Comparison of ENCODE assay signal across 24 mouse cellular contexts in genomic region chr13:37332779-37333543, GRCm38 (mm10). TPM values are rescaled to one million over a fixed set of nuclear protein-coding genes. Genes with fewer than 3 reads are reported as not detected.
DNase-seq lines count a peak whose midpoint lies in the region; ATAC-seq and TF ChIP-seq lines count a peak whose summit lies in the region.
"Had no signal": no experiment of that assay in that cellular context is flagged by ENCODE, and none has a peak within 500 bp of the region (broad histone marks: within the 10 kb centered on the region; RNA-seq: fewer than 3 reads in every experiment).

No protein-coding gene starts in this region.

- H3K36me3 ChIP-seq in lung, embryonic 14.5 days (ENCODE audit: insufficient read depth), result no peaks in the 10 kb centered on the region
- no peaks in the 10 kb centered on the region for H3K36me3 ChIP-seq in lung, postnatal 0 days (ENCODE audit: insufficient read depth, low read length)
- H3K36me3 ChIP-seq: embryonic facial prominence, embryonic 15.5 days; heart, embryonic 13.5 days; hindbrain, embryonic 15.5 days; liver, embryonic 12.5 days; midbrain, embryonic 13.5 days; neural tube, embryonic 12.5 days had no signal

- peak; percentile 93 for TF ChIP-seq EP300 in lung, postnatal 0 days (IDR thresholded peaks at IDR 0.05)

- intact Hi-C loops in heart, postnatal 25 days (cut with DNase I), result no loop called here

- H3K27me3 ChIP-seq in lung, embryonic 14.5 days (ENCODE audit: insufficient read depth, low read length), result no peaks in the 10 kb centered on the region
- H3K27me3 ChIP-seq in lung, postnatal 0 days (replicated peaks; ENCODE audit: insufficient read depth, low read length), result no peaks in the 10 kb centered on the region
- H3K27me3 ChIP-seq: embryonic facial prominence, embryonic 15.5 days; heart, embryonic 13.5 days; hindbrain, embryonic 15.5 days; liver, embryonic 12.5 days; midbrain, embryonic 13.5 days; neural tube, embryonic 12.5 days had no signal

- H3K27ac ChIP-seq in lung, embryonic 14.5 days (ENCODE audit: low read depth), result peak overlapping the region; percentile 85
- H3K27ac ChIP-seq in lung, postnatal 0 days (ENCODE audit: low read length), result peak overlapping the region; percentile 75
- H3K27ac ChIP-seq: embryonic facial prominence, embryonic 15.5 days; gastrocnemius, adult 2 months; heart, embryonic 13.5 days; hindbrain, embryonic 15.5 days; liver, embryonic 12.5 days; midbrain, embryonic 13.5 days; neural tube, embryonic 12.5 days had no signal

- no peak overlapping the region for H3K4me3 ChIP-seq in lung, embryonic 14.5 days (ENCODE audit: low read depth, low read length)
- no peak overlapping the region for H3K4me3 ChIP-seq in lung, postnatal 0 days (ENCODE audit: low read depth, low read length)
- H3K4me3 ChIP-seq: embryonic facial prominence, embryonic 15.5 days; gastrocnemius, adult 2 months; heart, embryonic 13.5 days; hindbrain, embryonic 15.5 days; liver, embryonic 12.5 days; midbrain, embryonic 13.5 days; neural tube, embryonic 12.5 days had no signal

- peaks cover 10% of the 10 kb centered on the region; the same call in 1 of the 2 replicates for H3K4me1 ChIP-seq in lung, embryonic 14.5 days (ENCODE audit: insufficient read depth)
- H3K4me1 ChIP-seq in lung, postnatal 0 days (ENCODE audit: insufficient read depth, low read depth, low read length), result no peaks in the 10 kb centered on the region
- H3K4me1 ChIP-seq: embryonic facial prominence, embryonic 15.5 days; hindbrain, embryonic 15.5 days; liver, embryonic 12.5 days; midbrain, embryonic 13.5 days; neural tube, embryonic 12.5 days had no signal

- no peak for TF ChIP-seq CTCF in lung, embryonic 14.5 days (IDR thresholded peaks at IDR 0.05; ENCODE audit: low read depth)
- no peak for TF ChIP-seq CTCF in lung, postnatal 0 days (IDR thresholded peaks at IDR 0.05)

- H3K9ac ChIP-seq in lung, embryonic 14.5 days, result no peak overlapping the region
- no peak overlapping the region for H3K9ac ChIP-seq in lung, postnatal 0 days (replicated peaks; ENCODE audit: low read depth)
- H3K9ac ChIP-seq: embryonic facial prominence, embryonic 15.5 days; forebrain, postnatal 0 days; heart, embryonic 13.5 days; hindbrain, embryonic 15.5 days; liver, embryonic 12.5 days; midbrain, embryonic 13.5 days; neural tube, embryonic 12.5 days had no signal

- H3K4me2 ChIP-seq in lung, embryonic 14.5 days, result no peak overlapping the region
- no peak overlapping the region for H3K4me2 ChIP-seq in lung, postnatal 0 days (replicated peaks; ENCODE audit: low read depth, low read length)
- H3K4me2 ChIP-seq: embryonic facial prominence, embryonic 15.5 days; heart, embryonic 13.5 days; hindbrain, embryonic 15.5 days; liver, embryonic 12.5 days; midbrain, embryonic 13.5 days; neural tube, embryonic 12.5 days had no signal

- DNase-seq in heart, adult 8-10 months (ENCODE audit: low spot score), result peak; percentile 14
- DNase-seq in heart, postnatal 25 days (ENCODE audit: low spot score), result no peak
- peak; percentile 86 for DNase-seq in lung, embryonic 14.5 days
- DNase-seq in lung, postnatal 14 days, result no peak
- peak; percentile 92 for DNase-seq in lung, postnatal 0 days (ENCODE audit: low spot score)
- DNase-seq in T-cell, adult 2 months (ENCODE audit: low spot score), result no peak
- no peak for DNase-seq in Muller cell, postnatal 12 days (ENCODE audit: inconsistent ontology term)
- no peak for DNase-seq in embryo, embryonic 10 days (ENCODE audit: low spot score)
- DNase-seq: adrenal gland, adult 2 months; cerebellum, adult 11-12 months; cerebellum, postnatal 14 days; forebrain, postnatal 0 days; gastrocnemius, adult 2 months; heart, postnatal 4 days; kidney, adult 11 months; right cerebral cortex, adult 18-20 months; thymus, postnatal 36 days had no signal

- no peaks in the 10 kb centered on the region for H3K9me3 ChIP-seq in lung, embryonic 14.5 days (ENCODE audit: low read depth, low read length)
- H3K9me3 ChIP-seq in lung, postnatal 0 days (ENCODE audit: low read length), result no peaks in the 10 kb centered on the region
- H3K9me3 ChIP-seq: embryonic facial prominence, embryonic 15.5 days; heart, embryonic 13.5 days; hindbrain, embryonic 15.5 days; liver, embryonic 12.5 days; midbrain, embryonic 13.5 days; neural tube, embryonic 12.5 days had no signal

- peak; percentile 87 for ATAC-seq in lung, embryonic 14.5 days (ENCODE audit: insufficient read depth)
- ATAC-seq in lung, postnatal 0 days, result peak; percentile 87
- ATAC-seq: forebrain, postnatal 0 days; liver, embryonic 12.5 days; midbrain, embryonic 13.5 days had no signal

- WGBS in lung, embryonic 14.5 days, result 30% methylated on average over 4 of the region's 4 CpGs
- 51% methylated on average over 4 of the region's 4 CpGs for WGBS in lung, postnatal 0 days

RNA-seq across cellular contexts. Expression of gene Ly86, which starts 12.0 kb away (rescaled TPM):
- 1 to 10 TPM; 1.2 to 1.7 (median 1.4) TPM for total RNA-seq in heart, adult 8-10 months (2022)
- 1 to 10 TPM; 2.7 TPM for total RNA-seq in heart, postnatal 25 days (2021)
- 11.9 and 15.1 TPM in 2 replicates for polyA plus RNA-seq in lung, embryonic 14.5 days (2014; fragmentation: Nextera tagmentation; extraction: Ambion mirVana)
- 13.8 and 15.5 TPM in 2 replicates for polyA plus RNA-seq in lung, postnatal 0 days (2015; fragmentation: Nextera tagmentation; extraction: Ambion mirVana)
- total RNA-seq: MEL had no signal

Comparison
In these comparisons a context has a peak if more than half of its experiments do, and no peak if none do; other contexts are left out.
1. DNase-seq: peak in heart, adult 8-10 months (single experiment), lung, embryonic 14.5 days (single experiment) and lung, postnatal 0 days (single experiment); none in heart, postnatal 25 days (single experiment), lung, postnatal 14 days (single experiment), T-cell, adult 2 months (single experiment), Muller cell, postnatal 12 days (single experiment) and embryo, embryonic 10 days (single experiment).